Mouse (Mus musculus) heart, adult 2 months (tissue): ENCODE results near the gene Ralgps2. TPM values are rescaled to one million over a fixed set of nuclear protein-coding genes. Genes with fewer than 3 reads are reported as not detected.
A peak's percentile ranks its signal among the peaks of the same experiment; 100 is the strongest.

Experiments used
- DNase-seq, 2 experiments: peaks; one replicate each; pipeline ENCODE4 v3.0.0; 2021
- H3K27ac ChIP-seq: fragments of 200-600 bp; 2 replicates; pipeline ENCODE4 v1.8.1; 2022
- H3K27me3 ChIP-seq: fragments of 200-500 bp; 2 replicates; pipeline ENCODE4 v1.6.1; 2012; ENCODE audit warnings: mild to moderate bottlenecking, low read length, inconsistent platforms, mixed read lengths; ENCODE audit not compliant: control insufficient read depth, insufficient read depth
- H3K36me3 ChIP-seq: fragments of 200-500 bp; 2 replicates; pipeline ENCODE4 v1.6.1; 2012; ENCODE audit warnings: low read length, inconsistent platforms; ENCODE audit not compliant: control insufficient read depth, insufficient read depth
- H3K4me1 ChIP-seq: fragments of 200-500 bp; 2 replicates; pipeline ENCODE4 v1.6.1; 2011; ENCODE audit warnings: low read length; ENCODE audit not compliant: control insufficient read depth, insufficient read depth
- H3K4me3 ChIP-seq: fragments of 200-600 bp; 2 replicates; pipeline ENCODE4 v1.8.1; 2022
- H3K79me2 ChIP-seq: fragments of 200-500 bp; replicated peaks from 2 replicates; pipeline ENCODE4 v1.6.1; 2012; ENCODE audit warnings: mild to moderate bottlenecking, inconsistent platforms, low read length, moderate library complexity, mixed read lengths; ENCODE audit not compliant: control insufficient read depth, insufficient read depth
- H3K9ac ChIP-seq: fragments of 200-500 bp; 2 replicates; pipeline ENCODE4 v1.6.1; 2012; ENCODE audit warnings: low read depth, mild to moderate bottlenecking, control low read depth, inconsistent platforms, low read length, mixed read lengths
- CTCF ChIP-seq: fragments of 200-600 bp; IDR thresholded peaks from 2 replicates; pipeline ENCODE4 v1.8.1; 2022; ENCODE audit warnings: antibody characterized with exemption, mild to moderate bottlenecking, moderate library complexity
- EP300 ChIP-seq: fragments of 200-500 bp; IDR thresholded peaks from 2 replicates; pipeline ENCODE4 v1.6.1; 2011; ENCODE audit warnings: low read depth, low read length, control low read depth; ENCODE audit not compliant: insufficient read depth
- POLR2A ChIP-seq: fragments of 200-500 bp; IDR thresholded peaks from 2 replicates; pipeline ENCODE4 v1.6.1; 2011; ENCODE audit warnings: mild to moderate bottlenecking, low read depth, low read length, control low read depth; ENCODE audit not compliant: insufficient read depth
- WGBS: fragments of 180-500 bp; shearing (Covaris S2); methylation state at CpG from one replicate; pipeline ENCODE4 v1.1.7; 2018; 5-methylcytosine and 5-hydroxymethylcytosine counted together
- intact Hi-C: fragments of 180-260 bp; cut with DNase I; formaldehyde crosslinking; loops from one replicate; pipeline ENCODE4 v1.15.1; 2025
- polyA plus RNA-seq: library from polyadenylated mRNA; depleted of rRNA; stranded (reverse); fragments of >200 nt; gene quantifications from 2 replicates; pipeline ENCODE4 v1.2.3, GENCODE M21; 2012
- total RNA-seq, 2 experiments: library from RNA; stranded (reverse); gene quantifications; 2 replicates each; pipeline ENCODE4 v1.2.3; 2021

Ralgps2 gene
- total and polyA plus RNA-seq, 3 experiments = 3.5 to 8.1 (median 8.1) TPM

DNA sequence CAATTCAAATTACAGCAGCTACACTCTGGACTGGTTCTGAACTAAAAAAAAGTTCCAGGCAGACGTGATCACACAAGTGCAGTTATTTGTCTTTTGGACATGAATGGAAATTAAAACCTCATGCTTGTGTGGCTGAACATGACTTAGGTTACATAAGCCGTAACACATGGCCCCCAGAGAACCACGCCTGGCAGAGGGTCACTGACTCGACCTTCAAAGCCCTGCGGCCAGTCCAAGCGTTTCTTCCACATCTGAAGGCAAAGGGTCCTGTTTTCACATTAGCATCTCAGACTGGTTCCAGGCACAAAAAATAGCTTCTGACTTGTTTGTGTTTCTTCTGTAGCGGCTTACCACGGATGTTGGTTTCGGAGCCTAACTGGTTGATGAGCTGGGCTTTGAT lies 143.2 kb downstream of the Ralgps2 start:
- Histone ChIP-seq H3K36me3 (no peaks in the 10 kb centered on the region), H3K9ac (no peak overlapping the region), H3K27me3 (no peaks in the 10 kb centered on the region), H3K4me3 (no peak overlapping the region), H3K27ac (no peak overlapping the region), H3K79me2 (no peaks in the 10 kb centered on the region), H3K4me1 (peaks cover 2% of the 10 kb centered on the region; the same call in 1 of the 2 replicates)
- no peak for TF ChIP-seq CTCF
- TF ChIP-seq EP300 = no peak
- no peak for TF ChIP-seq POLR2A
- DNase-seq = peak in 1 of 2 experiments; percentile 34
- intact Hi-C loops = no loop called here
- WGBS = 65% methylated on average over 9 of the region's 9 CpGs

DNA sequence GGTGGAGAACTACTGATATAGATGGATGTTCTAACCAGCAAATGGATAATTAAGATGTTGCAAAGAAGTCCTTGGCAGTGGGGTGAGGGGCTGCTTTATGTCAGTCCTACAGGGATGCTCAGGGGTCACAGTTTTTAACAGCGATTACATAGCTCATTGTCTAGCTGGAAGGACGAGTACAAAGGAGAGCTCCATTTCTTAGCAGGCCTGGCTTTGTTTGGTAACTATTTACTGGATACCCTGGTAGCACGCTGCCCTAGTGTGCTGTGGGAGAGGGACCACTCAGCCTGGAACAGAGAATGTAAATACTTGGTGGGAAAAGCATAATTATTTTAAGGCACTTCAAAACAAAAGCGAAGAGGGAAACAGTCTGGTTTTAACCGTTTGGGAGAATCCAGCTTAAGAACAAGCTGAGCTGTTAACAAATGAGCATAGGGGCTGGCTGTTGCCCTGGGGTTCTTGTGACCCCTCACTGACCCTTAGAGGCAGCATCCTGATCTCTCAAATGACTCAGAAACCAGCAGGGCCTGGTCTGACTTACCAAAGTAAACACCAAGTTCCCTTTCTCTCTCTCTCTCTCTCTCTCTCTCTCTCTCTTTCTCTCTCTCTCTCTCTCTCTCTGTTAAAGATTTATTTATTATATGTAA lies 149.5 kb downstream of the Ralgps2 start:
- H3K4me3 ChIP-seq = no peak overlapping the region
- no peaks in the 10 kb centered on the region for H3K79me2 ChIP-seq
- H3K27ac ChIP-seq = no peak overlapping the region
- no peak overlapping the region for H3K9ac ChIP-seq
- no peaks in the 10 kb centered on the region for H3K4me1 ChIP-seq
- intact Hi-C loops = no loop called here
- no peak for DNase-seq
- no peaks in the 10 kb centered on the region for H3K27me3 ChIP-seq
- TF ChIP-seq POLR2A (no peak), CTCF (no peak)
- H3K36me3 ChIP-seq = no peaks in the 10 kb centered on the region
- 69% methylated on average over 5 of the region's 5 CpGs for WGBS

DNA sequence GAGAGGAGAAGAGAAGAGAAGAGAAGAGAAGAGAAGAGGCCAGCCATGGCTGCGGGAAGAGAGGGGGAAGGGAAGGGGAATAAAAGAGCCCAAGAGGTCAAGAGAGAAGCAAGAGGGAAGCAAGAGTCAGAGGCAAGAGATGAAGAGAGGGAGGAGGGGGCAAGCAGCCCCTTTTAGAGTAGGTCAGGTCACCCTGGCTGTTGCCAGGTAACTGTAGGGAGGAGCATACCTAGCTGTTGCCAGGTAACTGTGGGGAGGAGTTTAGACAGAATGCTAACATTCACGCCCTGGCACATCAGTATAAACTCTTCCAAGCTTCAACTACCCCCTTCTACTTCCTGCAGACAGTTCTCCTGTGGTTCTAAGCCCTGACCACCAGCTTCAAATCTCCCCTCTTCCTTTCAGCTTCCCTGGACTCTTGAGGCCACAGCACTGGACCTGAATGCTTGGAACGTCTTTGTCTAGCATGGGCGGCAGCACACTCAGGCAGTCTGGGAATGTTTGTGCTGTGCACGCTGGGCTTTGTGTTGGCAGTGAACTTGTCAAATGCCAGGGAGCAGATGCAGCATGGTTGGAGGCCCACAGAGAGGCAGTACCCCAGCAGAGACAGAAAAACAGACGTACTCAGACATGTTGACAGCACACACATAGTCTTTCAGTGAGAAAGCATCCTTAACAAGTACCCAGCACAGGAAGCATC lies 152.1 kb downstream of the Ralgps2 start:
- no peak for DNase-seq
- H3K79me2 ChIP-seq = no peaks in the 10 kb centered on the region
- no peak overlapping the region for H3K9ac ChIP-seq
- H3K27ac ChIP-seq = no peak overlapping the region
- intact Hi-C loops = no loop called here
- no peak overlapping the region for H3K4me3 ChIP-seq
- 58% methylated on average over 6 of the region's 6 CpGs for WGBS
- peaks cover 1% of the 10 kb centered on the region; the same call in 1 of the 2 replicates for H3K4me1 ChIP-seq
- H3K27me3 ChIP-seq = no peaks in the 10 kb centered on the region
- TF ChIP-seq CTCF (no peak), EP300 (no peak), POLR2A (no peak)
- no peaks in the 10 kb centered on the region for H3K36me3 ChIP-seq

DNA sequence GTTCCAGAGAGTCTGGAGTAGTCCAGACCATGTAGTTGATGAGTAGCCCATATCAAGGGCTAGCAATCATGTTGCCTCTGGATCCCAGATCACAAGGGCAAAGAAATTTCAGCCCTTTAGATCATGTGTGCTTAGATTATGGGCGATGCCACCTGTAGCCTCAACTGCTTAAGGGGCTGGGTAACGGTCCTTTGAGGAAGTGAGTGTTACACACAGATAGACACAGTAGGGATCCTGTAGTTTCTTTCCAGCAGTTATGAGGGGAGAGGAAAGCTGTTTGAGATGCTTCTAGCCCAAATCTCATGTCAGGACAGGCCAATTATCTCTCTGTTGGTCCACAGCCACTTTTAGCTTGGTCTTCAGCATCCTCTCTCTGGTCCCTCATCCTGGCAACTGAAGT lies 153.4 kb downstream of the Ralgps2 start:
- no peaks in the 10 kb centered on the region for H3K36me3 ChIP-seq
- TF ChIP-seq CTCF (no peak), EP300 (no peak), POLR2A (no peak)
- no peaks in the 10 kb centered on the region for H3K79me2 ChIP-seq
- intact Hi-C loops = no loop called here
- WGBS = 74% methylated on average over 2 of the region's 2 CpGs
- no peak overlapping the region for H3K4me3 ChIP-seq
- no peak overlapping the region for H3K27ac ChIP-seq
- DNase-seq = no peak
- peaks cover 6% of the 10 kb centered on the region; the same call in 1 of the 2 replicates for H3K4me1 ChIP-seq
- no peak overlapping the region for H3K9ac ChIP-seq
- H3K27me3 ChIP-seq = no peaks in the 10 kb centered on the region

DNA sequence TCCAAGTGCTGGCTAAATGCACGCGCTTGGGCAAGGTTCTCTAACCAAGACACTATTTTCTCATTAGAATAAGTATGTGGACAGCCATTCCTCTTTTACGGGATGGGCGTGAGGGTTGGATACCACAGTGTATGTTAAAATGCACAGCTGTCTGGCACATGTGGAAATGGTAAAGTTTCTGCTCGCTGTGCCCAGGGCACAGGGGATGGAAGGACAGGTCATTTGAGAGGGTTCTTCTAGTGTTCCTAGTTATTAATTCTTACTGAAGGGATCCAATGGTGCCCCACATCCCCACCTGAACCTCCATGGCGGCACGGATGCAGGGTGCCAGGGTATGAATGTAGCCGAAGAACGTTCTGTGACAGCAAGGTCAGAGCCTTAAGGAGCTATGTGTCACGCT lies 154.5 kb downstream of the Ralgps2 start:
- H3K27ac ChIP-seq = no peak overlapping the region
- no peaks in the 10 kb centered on the region for H3K27me3 ChIP-seq
- no peaks in the 10 kb centered on the region for H3K79me2 ChIP-seq
- TF ChIP-seq CTCF (no peak), EP300 (no peak), POLR2A (no peak)
- no peak for DNase-seq
- WGBS = 95% methylated on average over 10 of the region's 10 CpGs
- H3K36me3 ChIP-seq = no peaks in the 10 kb centered on the region
- no peak overlapping the region for H3K9ac ChIP-seq
- intact Hi-C loops = no loop called here
- H3K4me3 ChIP-seq = no peak overlapping the region
- H3K4me1 ChIP-seq = peaks cover 6% of the 10 kb centered on the region; the same call in 1 of the 2 replicates

DNA sequence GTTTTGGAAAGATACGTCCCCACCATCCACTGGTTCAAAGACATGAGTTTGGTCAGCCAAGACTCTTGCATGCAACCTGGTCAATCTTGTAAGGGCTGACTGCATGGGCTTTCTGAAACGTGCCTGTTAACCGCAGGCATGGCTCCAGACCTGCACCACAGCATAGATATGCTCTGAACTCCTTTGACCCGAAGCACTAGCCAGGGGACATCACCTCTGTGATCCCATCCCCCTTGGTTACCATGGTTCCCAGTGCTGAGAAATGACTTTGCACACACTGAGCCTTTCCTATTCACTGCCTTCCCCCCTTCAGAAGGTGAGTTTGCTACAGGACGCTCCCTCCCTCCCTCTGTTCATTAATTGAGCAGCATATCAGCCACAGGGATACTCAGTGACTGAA lies 155.3 kb downstream of the Ralgps2 start:
- Histone ChIP-seq H3K27ac (no peak overlapping the region), H3K4me3 (no peak overlapping the region), H3K4me1 (peaks cover 6% of the 10 kb centered on the region; the same call in 1 of the 2 replicates), H3K27me3 (no peaks in the 10 kb centered on the region), H3K79me2 (no peaks in the 10 kb centered on the region), H3K9ac (no peak overlapping the region), H3K36me3 (no peaks in the 10 kb centered on the region)
- TF ChIP-seq POLR2A (no peak), EP300 (no peak), CTCF (no peak)
- intact Hi-C loops = no loop called here
- DNase-seq = no peak
- WGBS = 58% methylated on average over 5 of the region's 5 CpGs
